Mouse (Mus musculus): Measurements from ENCODE around the gene Sult6b2. TPM values are rescaled to one million over a fixed set of nuclear protein-coding genes. Genes with fewer than 3 reads are reported as not detected.

Gene Sult6b2
- polyA plus RNA-seq, 1 experiment = not detected

DNA sequence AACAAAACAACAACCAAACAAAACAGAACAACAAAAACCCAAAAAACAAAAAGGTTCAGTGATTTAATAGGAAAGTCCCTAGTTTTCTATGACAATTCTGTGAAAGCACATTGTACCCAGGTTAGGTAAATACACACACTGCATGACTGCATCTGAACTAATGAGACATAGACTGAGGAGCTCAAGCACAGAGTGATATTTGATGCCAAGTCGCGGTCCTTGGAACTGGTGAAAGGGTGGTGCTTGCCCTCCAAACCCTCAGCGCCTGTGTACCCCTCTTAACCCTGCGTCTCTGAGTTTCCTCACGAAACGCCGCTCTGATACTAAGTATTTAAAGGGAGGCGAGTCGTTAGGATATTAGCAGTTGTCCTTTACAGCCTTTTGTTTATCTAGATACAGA lies 37.0 kb downstream of the Sult6b2 start:
- no peak overlapping the region for H3K4me3 ChIP-seq (ENCODE audit: low read depth, low read length)
- no peaks in the 10 kb centered on the region for H3K27me3 ChIP-seq (ENCODE audit: control insufficient read depth, insufficient read depth, low read length, poor library complexity, severe bottlenecking)
- H3K9ac ChIP-seq (ENCODE audit: low read depth, poor library complexity, severe bottlenecking) = no peak overlapping the region
- no peak overlapping the region for H3K27ac ChIP-seq (ENCODE audit: insufficient read depth, low read length)
- peaks cover 44% of the 10 kb centered on the region for H3K36me3 ChIP-seq (ENCODE audit: control insufficient read depth, insufficient read depth, low read length, poor library complexity, severe bottlenecking)
- no peaks in the 10 kb centered on the region for H3K9me3 ChIP-seq (replicated peaks; ENCODE audit: control insufficient read depth, insufficient read depth, low read length, poor library complexity, severe bottlenecking)
- peaks cover 2% of the 10 kb centered on the region for H3K4me1 ChIP-seq (ENCODE audit: control insufficient read depth, insufficient read depth, low read length)
- TF ChIP-seq EP300 (IDR thresholded peaks at IDR 0.05; ENCODE audit: insufficient read depth, low read depth, low read length) = no peak
- no peak for TF ChIP-seq POLR2A (IDR thresholded peaks at IDR 0.05; ENCODE audit: insufficient read depth, low read length)
- TF ChIP-seq CTCF (IDR thresholded peaks at IDR 0.05; ENCODE audit: low read depth, low read length) = no peak

DNA sequence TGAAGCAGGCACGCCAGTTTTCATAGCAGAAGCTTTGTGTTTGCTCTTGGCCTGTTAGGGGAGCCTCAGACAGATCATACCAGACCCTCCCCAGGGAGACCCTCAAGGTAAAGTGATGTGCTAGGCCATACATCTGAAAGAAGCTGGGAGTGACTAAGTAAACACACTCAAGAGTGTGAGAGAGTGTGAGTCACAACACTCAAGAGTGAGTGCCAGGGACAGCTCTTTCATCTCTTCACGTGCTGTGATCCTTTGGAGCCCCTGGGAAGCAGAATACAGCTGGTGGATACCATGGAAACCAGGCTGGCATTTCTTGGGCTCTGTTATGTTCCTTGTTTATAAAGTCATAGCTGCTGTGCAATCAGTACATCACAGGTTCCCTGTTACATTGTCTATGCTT lies 39.4 kb downstream of the Sult6b2 start:
- Histone ChIP-seq H3K36me3 (ENCODE audit: control insufficient read depth, insufficient read depth, low read length, poor library complexity, severe bottlenecking) (peaks cover 47% of the 10 kb centered on the region), H3K4me1 (ENCODE audit: control insufficient read depth, insufficient read depth, low read length) (peaks cover 1% of the 10 kb centered on the region), H3K9ac (ENCODE audit: low read depth, poor library complexity, severe bottlenecking) (no peak overlapping the region), H3K27me3 (ENCODE audit: control insufficient read depth, insufficient read depth, low read length, poor library complexity, severe bottlenecking) (no peaks in the 10 kb centered on the region), H3K4me3 (ENCODE audit: low read depth, low read length) (no peak overlapping the region), H3K9me3 (replicated peaks; ENCODE audit: control insufficient read depth, insufficient read depth, low read length, poor library complexity, severe bottlenecking) (no peaks in the 10 kb centered on the region), H3K27ac (ENCODE audit: insufficient read depth, low read length) (no peak overlapping the region)
- no peak for TF ChIP-seq POLR2A (IDR thresholded peaks at IDR 0.05; ENCODE audit: insufficient read depth, low read length)
- no peak for TF ChIP-seq EP300 (IDR thresholded peaks at IDR 0.05; ENCODE audit: insufficient read depth, low read depth, low read length)
- TF ChIP-seq CTCF (IDR thresholded peaks at IDR 0.05; ENCODE audit: low read depth, low read length) = no peak

DNA sequence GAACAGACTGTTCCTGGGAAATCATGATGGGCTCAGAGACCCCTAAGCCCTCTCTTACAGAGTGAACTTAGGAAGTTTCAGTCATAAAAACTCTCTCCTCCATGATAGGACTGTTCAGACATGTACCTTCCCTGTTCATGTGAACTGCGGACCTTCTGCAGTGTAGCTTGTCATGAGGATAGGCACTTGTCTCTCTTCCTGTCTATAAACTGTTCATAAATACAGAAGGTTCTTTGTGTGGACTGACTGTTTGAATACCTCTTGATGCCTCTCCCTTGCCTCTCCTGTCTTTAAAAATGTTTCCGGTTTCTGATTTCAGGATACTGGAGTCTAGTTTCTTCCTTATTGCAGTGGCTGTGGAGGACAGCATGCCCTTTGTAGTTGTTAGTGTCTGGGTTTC lies 44.7 kb downstream of the Sult6b2 start:
- Histone ChIP-seq H3K27me3 (ENCODE audit: control insufficient read depth, insufficient read depth, low read length, poor library complexity, severe bottlenecking) (no peaks in the 10 kb centered on the region), H3K36me3 (ENCODE audit: control insufficient read depth, insufficient read depth, low read length, poor library complexity, severe bottlenecking) (peaks cover 20% of the 10 kb centered on the region), H3K4me1 (ENCODE audit: control insufficient read depth, insufficient read depth, low read length) (peaks cover 2% of the 10 kb centered on the region), H3K27ac (ENCODE audit: insufficient read depth, low read length) (no peak overlapping the region), H3K9ac (ENCODE audit: low read depth, poor library complexity, severe bottlenecking) (no peak overlapping the region), H3K4me3 (ENCODE audit: low read depth, low read length) (no peak overlapping the region), H3K9me3 (replicated peaks; ENCODE audit: control insufficient read depth, insufficient read depth, low read length, poor library complexity, severe bottlenecking) (no peaks in the 10 kb centered on the region)
- TF ChIP-seq CTCF (IDR thresholded peaks at IDR 0.05; ENCODE audit: low read depth, low read length) (no peak), POLR2A (IDR thresholded peaks at IDR 0.05; ENCODE audit: insufficient read depth, low read length) (no peak), EP300 (IDR thresholded peaks at IDR 0.05; ENCODE audit: insufficient read depth, low read depth, low read length) (no peak)

DNA sequence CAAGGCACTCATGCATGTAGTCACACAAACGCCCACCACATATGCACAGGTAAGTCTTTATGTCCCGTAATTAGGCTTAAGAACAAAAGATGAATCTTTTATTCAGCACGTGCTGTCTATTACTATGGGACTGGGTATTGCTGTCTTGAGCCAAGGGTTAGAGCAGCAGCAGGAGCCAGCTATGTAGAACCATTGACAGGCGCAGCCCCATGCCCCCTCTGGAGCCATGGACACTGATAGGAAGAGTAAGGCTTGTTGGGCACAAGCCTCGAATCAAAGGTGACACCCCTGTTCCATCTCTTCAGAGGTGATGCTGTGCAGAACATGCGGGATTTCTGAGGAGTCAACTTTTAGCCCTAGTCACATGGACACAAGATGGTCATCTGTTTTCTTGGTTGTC lies 45.7 kb downstream of the Sult6b2 start:
- TF ChIP-seq POLR2A (IDR thresholded peaks at IDR 0.05; ENCODE audit: insufficient read depth, low read length) (no peak), EP300 (IDR thresholded peaks at IDR 0.05; ENCODE audit: insufficient read depth, low read depth, low read length) (no peak), CTCF (IDR thresholded peaks at IDR 0.05; ENCODE audit: low read depth, low read length) (no peak)
- Histone ChIP-seq H3K4me1 (ENCODE audit: control insufficient read depth, insufficient read depth, low read length) (peaks cover 4% of the 10 kb centered on the region), H3K27me3 (ENCODE audit: control insufficient read depth, insufficient read depth, low read length, poor library complexity, severe bottlenecking) (no peaks in the 10 kb centered on the region), H3K9ac (ENCODE audit: low read depth, poor library complexity, severe bottlenecking) (no peak overlapping the region), H3K9me3 (replicated peaks; ENCODE audit: control insufficient read depth, insufficient read depth, low read length, poor library complexity, severe bottlenecking) (no peaks in the 10 kb centered on the region), H3K27ac (ENCODE audit: insufficient read depth, low read length) (no peak overlapping the region), H3K4me3 (ENCODE audit: low read depth, low read length) (no peak overlapping the region), H3K36me3 (ENCODE audit: control insufficient read depth, insufficient read depth, low read length, poor library complexity, severe bottlenecking) (peaks cover 14% of the 10 kb centered on the region)

DNA sequence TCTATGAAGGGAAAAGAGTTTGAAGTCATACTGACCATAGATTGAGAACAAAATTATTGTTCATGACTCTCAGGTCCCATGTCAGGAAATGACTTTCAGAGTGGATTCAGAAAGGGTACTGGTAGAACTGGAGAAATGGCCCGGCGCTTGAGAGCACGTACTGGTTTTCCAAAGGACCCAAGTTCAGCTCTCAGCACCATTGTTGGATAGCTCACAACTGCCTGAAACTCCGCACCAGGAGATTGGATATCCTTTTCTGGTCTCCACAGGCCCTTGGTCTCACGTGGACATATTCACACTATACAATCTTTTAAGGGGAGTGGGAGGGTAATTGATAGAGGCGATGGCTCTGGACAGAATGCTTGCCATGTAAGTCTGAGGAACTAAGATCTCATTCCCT lies 46.3 kb downstream of the Sult6b2 start:
- no peak overlapping the region for H3K4me3 ChIP-seq (ENCODE audit: low read depth, low read length)
- H3K9ac ChIP-seq (ENCODE audit: low read depth, poor library complexity, severe bottlenecking) = no peak overlapping the region
- TF ChIP-seq CTCF (IDR thresholded peaks at IDR 0.05; ENCODE audit: low read depth, low read length) (no peak), POLR2A (IDR thresholded peaks at IDR 0.05; ENCODE audit: insufficient read depth, low read length) (no peak), EP300 (IDR thresholded peaks at IDR 0.05; ENCODE audit: insufficient read depth, low read depth, low read length) (no peak)
- no peak overlapping the region for H3K27ac ChIP-seq (ENCODE audit: insufficient read depth, low read length)
- H3K4me1 ChIP-seq (ENCODE audit: control insufficient read depth, insufficient read depth, low read length) = peaks cover 4% of the 10 kb centered on the region
- no peaks in the 10 kb centered on the region for H3K9me3 ChIP-seq (replicated peaks; ENCODE audit: control insufficient read depth, insufficient read depth, low read length, poor library complexity, severe bottlenecking)
- H3K27me3 ChIP-seq (ENCODE audit: control insufficient read depth, insufficient read depth, low read length, poor library complexity, severe bottlenecking) = no peaks in the 10 kb centered on the region
- H3K36me3 ChIP-seq (ENCODE audit: control insufficient read depth, insufficient read depth, low read length, poor library complexity, severe bottlenecking) = peaks cover 14% of the 10 kb centered on the region

DNA sequence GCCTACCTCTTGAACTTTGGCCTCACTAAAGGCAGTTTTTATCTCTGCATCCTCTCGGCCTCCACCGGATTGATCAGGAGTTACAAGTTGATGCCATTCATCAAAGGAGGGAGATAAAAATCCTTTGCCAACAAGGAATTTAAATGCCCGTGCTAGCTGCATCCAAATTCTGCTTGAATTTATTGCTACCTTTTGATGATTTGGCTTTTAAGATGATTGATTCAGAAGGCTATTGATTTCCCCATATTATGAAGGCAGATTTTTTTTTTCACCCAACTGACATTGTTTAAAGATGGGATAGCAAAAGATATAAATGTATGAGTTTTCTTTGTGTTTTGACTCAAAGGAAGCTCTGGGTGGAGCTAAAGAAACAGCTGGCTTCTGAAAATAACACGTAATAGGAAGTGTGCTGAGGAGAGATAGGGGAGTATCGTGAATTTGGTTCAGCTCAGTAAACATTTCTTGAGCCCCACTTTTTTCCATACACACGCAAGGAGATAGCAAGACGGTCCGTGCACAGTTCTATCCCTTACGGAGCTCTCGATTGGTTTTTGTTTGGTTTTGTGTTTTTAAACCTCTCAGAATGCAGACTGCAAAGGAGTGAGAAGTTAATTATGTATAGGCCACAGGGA lies 46.9 kb downstream of the Sult6b2 start:
- Histone ChIP-seq H3K27me3 (ENCODE audit: control insufficient read depth, insufficient read depth, low read length, poor library complexity, severe bottlenecking) (no peaks in the 10 kb centered on the region), H3K4me1 (ENCODE audit: control insufficient read depth, insufficient read depth, low read length) (peaks cover 4% of the 10 kb centered on the region), H3K9ac (ENCODE audit: low read depth, poor library complexity, severe bottlenecking) (peak overlapping the region; percentile 91), H3K9me3 (replicated peaks; ENCODE audit: control insufficient read depth, insufficient read depth, low read length, poor library complexity, severe bottlenecking) (no peaks in the 10 kb centered on the region), H3K27ac (ENCODE audit: insufficient read depth, low read length) (no peak overlapping the region), H3K4me3 (ENCODE audit: low read depth, low read length) (peak overlapping the region; percentile 76), H3K36me3 (ENCODE audit: control insufficient read depth, insufficient read depth, low read length, poor library complexity, severe bottlenecking) (peaks cover 14% of the 10 kb centered on the region)
- TF ChIP-seq POLR2A (IDR thresholded peaks at IDR 0.05; ENCODE audit: insufficient read depth, low read length) (no peak), EP300 (IDR thresholded peaks at IDR 0.05; ENCODE audit: insufficient read depth, low read depth, low read length) (no peak), CTCF (IDR thresholded peaks at IDR 0.05; ENCODE audit: low read depth, low read length) (no peak)
